Mouse (Mus musculus) neural tube, embryonic 13.5 days (tissue): ENCODE measurements around the gene Mthfd2l. TPM values are rescaled to one million over a fixed set of nuclear protein-coding genes. Genes with fewer than 3 reads are reported as not detected.

Source experiments
- ATAC-seq: fragments of 200-750 bp; cut with Nextera tagmentation; 2 replicates; pipeline ENCODE4 v1.8.0; 2017; ENCODE audit warnings: low read depth, mild to moderate bottlenecking, moderate TSS enrichment, moderate library complexity
- H3K27ac ChIP-seq: fragments of 300-500 bp; sonication (generic); replicated peaks from 2 replicates; pipeline ENCODE4 v1.5.1; 2015; ENCODE audit warnings: moderate library complexity, mild to moderate bottlenecking, inconsistent platforms
- H3K27me3 ChIP-seq: fragments of 300-500 bp; sonication (generic); 2 replicates; pipeline ENCODE4 v1.6.1; 2015; ENCODE audit warnings: mild to moderate bottlenecking, inconsistent platforms
- H3K36me3 ChIP-seq: fragments of 300-500 bp; sonication (generic); 2 replicates; pipeline ENCODE4 v1.6.1; 2015; ENCODE audit warnings: mild to moderate bottlenecking, inconsistent platforms
- H3K4me1 ChIP-seq: fragments of 300-500 bp; sonication (generic); replicated peaks from 2 replicates; pipeline ENCODE4 v1.6.1; 2015; ENCODE audit warnings: inconsistent platforms
- H3K4me2 ChIP-seq: fragments of 300-500 bp; sonication (generic); 2 replicates; pipeline ENCODE4 v1.6.1; 2015; ENCODE audit warnings: inconsistent platforms, mild to moderate bottlenecking, moderate library complexity
- H3K4me3 ChIP-seq: fragments of 300-500 bp; sonication (generic); 2 replicates; pipeline ENCODE4 v1.5.1; 2015; ENCODE audit warnings: mild to moderate bottlenecking, inconsistent platforms
- H3K9ac ChIP-seq: fragments of 300-500 bp; sonication (generic); 2 replicates; pipeline ENCODE4 v1.6.1; 2015; ENCODE audit warnings: moderate library complexity, mild to moderate bottlenecking, inconsistent platforms
- H3K9me3 ChIP-seq: fragments of 300-500 bp; sonication (generic); 2 replicates; pipeline ENCODE4 v1.6.1; 2016; ENCODE audit warnings: inconsistent platforms
- WGBS: fragments of 180-500 bp; shearing (Covaris S2); methylation state at CpG from one replicate; pipeline ENCODE4 v1.1.7; 2015; 5-methylcytosine and 5-hydroxymethylcytosine counted together
- polyA plus RNA-seq: library from polyadenylated mRNA; unstranded; fragments of >200 nt; fragmentation: Nextera tagmentation; extraction: Ambion mirVana; gene quantifications from 2 replicates; pipeline ENCODE4 v1.2.1, GENCODE M21; 2015

The Mthfd2l gene
- polyA plus RNA-seq, 1 experiment from 2014 or later, result 97.4 TPM

- no peak for ATAC-seq
Observed at GRCm38 (mm10) chr5:90900688-90901087, 30.2 kb upstream of the Mthfd2l start.

GRCm38 (mm10) chr5:90902380-90903260 is 28.3 kb upstream of the Mthfd2l start:
- Histone ChIP-seq H3K9ac (peak overlapping the region; percentile 54; the same call in 1 of the 2 replicates), H3K4me3 (peak overlapping the region; percentile 32), H3K4me2 (peak overlapping the region; percentile 65), H3K36me3 (no peaks in the 10 kb centered on the region), H3K9me3 (no peaks in the 10 kb centered on the region), H3K27ac (no peak overlapping the region), H3K4me1 (peaks cover 22% of the 10 kb centered on the region), H3K27me3 (peaks cover 20% of the 10 kb centered on the region)
- ATAC-seq, result peak; percentile 73; the same call in 1 of the 2 replicates
- 13% methylated on average over 10 of the region's 10 CpGs for WGBS

More at GRCm38 (mm10) chr5:90900688-90901087, 30.2 kb upstream of the Mthfd2l start:
- no peak overlapping the region for H3K4me2 ChIP-seq
- no peak overlapping the region for H3K4me3 ChIP-seq
- H3K27me3 ChIP-seq, result peaks cover 16% of the 10 kb centered on the region
- WGBS, result 74% methylated on average over 7 of the region's 7 CpGs
- H3K9me3 ChIP-seq, result no peaks in the 10 kb centered on the region
- H3K36me3 ChIP-seq, result no peaks in the 10 kb centered on the region
- no peak overlapping the region for H3K27ac ChIP-seq
- H3K9ac ChIP-seq, result no peak overlapping the region
- H3K4me1 ChIP-seq, result peaks cover 22% of the 10 kb centered on the region

GRCm38 (mm10) chr5:90903339-90904020 is 27.4 kb upstream of the Mthfd2l start, which contains the start of gene Cxcl2:
Cxcl2 (plus strand) TSS chr5:90903871.
- Histone ChIP-seq H3K9ac (peak within 1 kb of the TSS; percentile 54), H3K27ac (no peak within 1 kb of the TSS), H3K9me3 (no peaks in the 10 kb centered on the region), H3K4me2 (peak within 1 kb of the TSS; percentile 65), H3K27me3 (peaks cover 20% of the 10 kb centered on the region), H3K36me3 (no peaks in the 10 kb centered on the region), H3K4me1 (peaks cover 22% of the 10 kb centered on the region), H3K4me3 (peak within 1 kb of the TSS; percentile 32)
- 9% methylated on average over 22 of the region's 22 CpGs for WGBS
- peak; percentile 78 for ATAC-seq

- H3K9ac ChIP-seq, result no peak overlapping the region
- peaks cover 15% of the 10 kb centered on the region for H3K27me3 ChIP-seq
- ATAC-seq, result no peak
- no peak overlapping the region for H3K4me2 ChIP-seq
- no peak overlapping the region for H3K4me3 ChIP-seq
- 3% methylated on average over 2 of the region's 2 CpGs for WGBS
- no peaks in the 10 kb centered on the region for H3K9me3 ChIP-seq
- H3K36me3 ChIP-seq, result no peaks in the 10 kb centered on the region
- 0 out of 2 replicates have a peak, but pooled peaks cover under 1% of the 10 kb centered on the region for H3K4me1 ChIP-seq
- no peak overlapping the region for H3K27ac ChIP-seq
Observed at GRCm38 (mm10) chr5:90908983-90909382, 21.9 kb upstream of the Mthfd2l start.

GRCm38 (mm10) chr5:90919495-90919894 is 11.4 kb upstream of the Mthfd2l start:
- no peak for ATAC-seq
- H3K36me3 ChIP-seq, result no peaks in the 10 kb centered on the region
- no peak overlapping the region for H3K4me2 ChIP-seq
- H3K4me3 ChIP-seq, result no peak overlapping the region
- H3K27me3 ChIP-seq, result no peaks in the 10 kb centered on the region
- no peaks in the 10 kb centered on the region for H3K4me1 ChIP-seq
- H3K27ac ChIP-seq, result no peak overlapping the region
- H3K9ac ChIP-seq, result no peak overlapping the region
- WGBS, result 85% methylated on average over 2 of the region's 2 CpGs
- H3K9me3 ChIP-seq, result no peaks in the 10 kb centered on the region

- H3K4me2 ChIP-seq, result no peak overlapping the region
Observed at GRCm38 (mm10) chr5:90922958-90923357, 8.0 kb upstream of the Mthfd2l start.

GRCm38 (mm10) chr5:90930546-90930945 is 371 bp upstream of the Mthfd2l start:
- H3K36me3 ChIP-seq, result peaks cover 15% of the 10 kb centered on the region
- H3K4me2 ChIP-seq, result peak overlapping the region; percentile 64
- peak overlapping the region; percentile 99 for H3K27ac ChIP-seq
- H3K9me3 ChIP-seq, result no peaks in the 10 kb centered on the region
- WGBS, result 42% methylated on average over 2 of the region's 2 CpGs
- H3K9ac ChIP-seq, result peak overlapping the region; percentile 98
- H3K4me1 ChIP-seq, result peaks cover 20% of the 10 kb centered on the region
- peak; percentile 13 for ATAC-seq
- H3K27me3 ChIP-seq, result no peaks in the 10 kb centered on the region
- peak overlapping the region; percentile 81 for H3K4me3 ChIP-seq

More at GRCm38 (mm10) chr5:90922958-90923357, 8.0 kb upstream of the Mthfd2l start:
- H3K9me3 ChIP-seq, result no peaks in the 10 kb centered on the region
- no peak overlapping the region for H3K27ac ChIP-seq
- no peaks in the 10 kb centered on the region for H3K4me1 ChIP-seq
- no peak overlapping the region for H3K4me3 ChIP-seq
- ATAC-seq, result no peak
- H3K27me3 ChIP-seq, result no peaks in the 10 kb centered on the region
- WGBS, result 93% methylated on average over 4 of the region's 4 CpGs
- no peak overlapping the region for H3K9ac ChIP-seq
- no peaks in the 10 kb centered on the region for H3K36me3 ChIP-seq

- 4% methylated on average over 6 of the region's 6 CpGs for WGBS
Observed at GRCm38 (mm10) chr5:90931911-90932310, 994 bp downstream of the Mthfd2l start.

GRCm38 (mm10) chr5:90936706-90937105 is 5.8 kb downstream of the Mthfd2l start:
- Histone ChIP-seq H3K9me3 (no peaks in the 10 kb centered on the region), H3K9ac (no peak overlapping the region), H3K4me2 (no peak overlapping the region), H3K36me3 (peaks cover 17% of the 10 kb centered on the region), H3K4me1 (peaks cover 20% of the 10 kb centered on the region), H3K4me3 (no peak overlapping the region), H3K27ac (no peak overlapping the region), H3K27me3 (no peaks in the 10 kb centered on the region)
- 36% methylated on average over 2 of the region's 2 CpGs for WGBS
- no peak for ATAC-seq

More at GRCm38 (mm10) chr5:90931911-90932310, 994 bp downstream of the Mthfd2l start:
- no peaks in the 10 kb centered on the region for H3K27me3 ChIP-seq
- no peaks in the 10 kb centered on the region for H3K9me3 ChIP-seq
- peaks cover 15% of the 10 kb centered on the region for H3K36me3 ChIP-seq
- peak; percentile 40 for ATAC-seq
- H3K4me3 ChIP-seq, result peak overlapping the region; percentile 81
- H3K4me2 ChIP-seq, result peak overlapping the region; percentile 64
- H3K4me1 ChIP-seq, result peaks cover 24% of the 10 kb centered on the region
- peak overlapping the region; percentile 99 for H3K27ac ChIP-seq
- H3K9ac ChIP-seq, result peak overlapping the region; percentile 98

- Histone ChIP-seq H3K27me3 (no peaks in the 10 kb centered on the region), H3K9ac (no peak overlapping the region), H3K4me2 (no peak overlapping the region), H3K4me3 (no peak overlapping the region), H3K4me1 (no peaks in the 10 kb centered on the region; the same call in 1 of the 2 replicates), H3K9me3 (no peaks in the 10 kb centered on the region), H3K27ac (no peak overlapping the region), H3K36me3 (peaks cover 18% of the 10 kb centered on the region)
- ATAC-seq, result no peak
- 94% methylated on average over 2 of the region's 2 CpGs for WGBS
Observed at GRCm38 (mm10) chr5:90945453-90945852, 14.5 kb downstream of the Mthfd2l start.

GRCm38 (mm10) chr5:90949499-90949898 is 18.6 kb downstream of the Mthfd2l start:
- WGBS, result 86% methylated on average over 15 of the region's 15 CpGs
- no peak overlapping the region for H3K9ac ChIP-seq
- no peaks in the 10 kb centered on the region for H3K4me1 ChIP-seq
- H3K27me3 ChIP-seq, result no peaks in the 10 kb centered on the region
- H3K4me3 ChIP-seq, result no peak overlapping the region
- H3K36me3 ChIP-seq, result peaks cover 18% of the 10 kb centered on the region
- no peak overlapping the region for H3K4me2 ChIP-seq
- ATAC-seq, result no peak
- H3K9me3 ChIP-seq, result no peaks in the 10 kb centered on the region
- H3K27ac ChIP-seq, result no peak overlapping the region

- H3K27me3 ChIP-seq, result no peaks in the 10 kb centered on the region
- peak; percentile 71 for ATAC-seq
Observed at GRCm38 (mm10) chr5:90951475-90951874, 20.6 kb downstream of the Mthfd2l start.

More at GRCm38 (mm10) chr5:90951475-90951874, 20.6 kb downstream of the Mthfd2l start:
- H3K4me2 ChIP-seq, result no peak overlapping the region
- no peak overlapping the region for H3K9ac ChIP-seq
- H3K4me1 ChIP-seq, result no peaks in the 10 kb centered on the region
- H3K9me3 ChIP-seq, result no peaks in the 10 kb centered on the region
- peaks cover 18% of the 10 kb centered on the region for H3K36me3 ChIP-seq
- no peak overlapping the region for H3K27ac ChIP-seq
- H3K4me3 ChIP-seq, result no peak overlapping the region
- WGBS, result 42% methylated on average over 2 of the region's 2 CpGs
